Mouse (Mus musculus): Measurements from ENCODE around the gene Slc1a5.

The Slc1a5 gene

DNA sequence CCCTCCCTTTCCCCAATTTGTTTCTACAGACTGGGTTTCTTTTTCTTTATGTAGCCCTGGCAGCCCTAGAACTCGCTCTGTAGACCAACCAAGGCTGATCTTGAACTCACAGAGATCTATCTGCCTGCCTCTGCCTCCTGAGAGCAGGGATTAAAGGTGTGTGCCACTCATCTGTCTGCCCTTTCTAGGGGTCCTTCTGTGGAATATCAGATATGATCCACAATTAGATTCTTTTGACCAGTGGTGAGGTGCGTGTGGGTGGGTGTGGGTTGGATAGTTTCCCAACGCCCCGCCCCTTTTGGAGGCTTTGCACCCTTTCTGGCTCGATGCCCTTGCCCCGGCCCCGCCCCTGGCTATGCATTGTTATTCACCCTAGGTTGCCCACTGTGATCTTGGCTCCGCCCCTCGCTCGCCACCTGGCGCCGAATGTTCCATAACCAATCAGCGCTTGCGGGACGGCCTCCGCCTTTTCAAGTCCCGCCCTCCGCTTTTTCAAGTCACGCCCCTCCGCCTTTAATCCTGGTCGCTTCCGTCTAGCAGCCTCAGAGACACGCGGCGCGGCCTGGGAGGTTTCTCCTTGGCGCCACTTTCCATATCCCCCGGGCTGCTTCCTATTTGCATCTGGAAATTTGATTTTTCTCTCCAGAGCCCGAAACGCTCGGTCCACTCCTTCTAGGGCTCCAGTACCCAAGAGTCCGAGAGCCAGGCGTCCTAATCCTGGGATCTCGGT is at the start of gene Slc1a5:
Slc1a5 (plus strand) TSS at position 516 of the 730 bp plus-strand sequence.
- peak; percentile 93 to 97 for DNase-seq

DNA sequence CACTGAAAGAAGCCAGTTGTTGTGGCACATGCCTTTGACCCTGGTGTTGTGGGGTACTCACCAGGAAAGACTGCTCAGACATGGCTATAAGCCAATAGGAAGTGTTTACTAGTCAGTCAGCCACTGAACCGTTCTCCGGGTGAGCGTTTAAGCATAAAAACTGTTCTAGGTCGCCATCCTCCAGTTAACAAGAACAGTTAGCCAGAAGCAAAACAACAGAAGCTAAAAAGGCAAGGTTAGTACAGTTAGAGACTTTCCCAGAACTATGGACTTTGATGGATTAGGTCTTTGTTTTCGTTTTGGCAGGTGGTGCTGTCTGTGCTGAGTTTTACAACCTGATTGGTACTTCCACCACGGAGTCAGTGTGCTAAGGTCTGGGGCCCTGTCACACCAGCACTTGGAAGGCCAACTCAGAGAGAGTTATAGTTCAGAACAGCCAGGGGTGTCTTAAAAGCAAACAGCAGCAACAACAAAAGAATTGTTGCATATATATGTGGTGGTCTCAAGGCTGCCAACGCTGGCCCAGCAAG is 49.2 kb upstream of the Slc1a5 start:
- no peak for DNase-seq

DNA sequence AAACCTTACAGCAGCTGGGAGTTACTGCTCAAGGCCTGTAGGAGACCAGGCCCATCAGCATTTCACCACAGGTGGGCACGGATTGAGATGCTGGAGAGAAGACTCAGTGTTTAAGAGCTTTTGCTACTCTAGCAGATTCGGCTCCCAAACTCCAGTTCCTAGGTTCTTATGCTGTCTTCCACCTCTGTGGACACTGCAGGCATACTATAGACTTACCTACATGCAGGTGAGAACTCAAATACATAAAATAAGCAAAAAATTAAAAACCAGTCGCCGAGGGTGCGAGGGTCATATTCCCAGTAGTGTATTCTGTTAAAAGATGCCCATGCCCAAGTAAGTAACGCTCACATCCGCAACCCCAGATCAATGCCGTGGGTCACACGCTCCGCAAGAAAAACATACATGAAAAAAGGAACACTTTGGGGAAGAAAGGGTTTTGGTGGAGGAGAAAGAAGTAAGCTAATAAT is 43.5 kb upstream of the Slc1a5 start:
- DNase-seq: no peak

DNA sequence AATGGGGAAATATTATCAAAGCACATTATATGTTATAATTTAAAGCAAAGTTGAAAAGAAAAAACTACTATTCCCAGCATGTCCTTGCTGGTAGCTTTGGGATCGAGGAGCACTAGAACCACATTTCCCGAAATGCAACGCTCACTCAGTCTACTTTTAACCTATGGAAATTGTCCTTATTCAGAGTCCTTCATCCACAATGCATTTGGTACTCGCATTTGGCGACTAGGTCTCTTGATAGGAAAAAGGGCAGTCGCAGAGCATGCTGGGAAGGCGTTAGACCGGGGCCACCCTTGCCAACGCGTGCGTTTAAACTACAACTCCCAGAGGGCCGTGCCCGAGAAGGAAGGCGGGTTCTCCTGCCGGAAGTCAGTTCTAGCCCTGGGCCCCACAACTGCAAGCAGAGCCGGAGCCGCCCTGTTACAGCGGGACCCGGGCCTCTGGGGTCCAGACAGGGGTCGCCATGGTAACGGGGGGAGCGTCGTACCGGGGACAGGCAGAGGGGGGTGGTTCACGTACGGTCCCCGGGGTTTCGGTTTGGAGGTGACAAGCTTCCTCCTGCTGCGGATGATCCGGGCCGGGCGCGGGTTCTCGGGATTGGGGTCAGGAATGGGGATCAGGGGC is 43.0 kb upstream of the Slc1a5 start, which contains the start of gene Ap2s1:
Ap2s1 (plus strand) TSS at position 338 of the 624 bp plus-strand sequence.
- peak; percentile 93 to 96 for DNase-seq

DNA sequence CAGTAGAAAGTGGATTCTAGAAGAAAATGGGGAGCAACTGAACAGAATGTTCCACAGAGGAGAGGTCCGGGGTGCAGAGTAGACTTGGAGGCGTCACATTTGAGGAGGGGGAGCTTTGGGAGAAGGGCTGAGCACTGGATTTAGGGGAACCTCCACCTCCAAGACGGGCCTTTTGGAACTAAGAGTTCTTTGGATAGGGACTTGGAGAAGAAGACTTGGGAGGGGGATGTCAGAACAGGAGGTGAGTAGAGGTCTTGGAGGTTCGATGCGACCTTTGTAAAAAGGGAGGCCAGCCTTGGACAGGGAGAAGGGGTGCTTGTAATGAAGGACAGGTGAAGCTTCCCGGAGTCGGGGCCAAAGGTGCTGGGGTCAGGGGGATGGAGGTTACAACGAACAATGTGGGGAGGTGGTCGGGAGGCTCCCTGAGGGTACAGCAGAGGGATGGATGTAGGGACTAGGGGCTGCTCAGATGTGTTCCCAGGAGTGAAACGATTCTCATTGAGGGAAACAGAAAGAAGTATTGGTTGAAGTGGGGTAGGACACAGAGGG is 42.0 kb upstream of the Slc1a5 start:
- no peak for DNase-seq

DNA sequence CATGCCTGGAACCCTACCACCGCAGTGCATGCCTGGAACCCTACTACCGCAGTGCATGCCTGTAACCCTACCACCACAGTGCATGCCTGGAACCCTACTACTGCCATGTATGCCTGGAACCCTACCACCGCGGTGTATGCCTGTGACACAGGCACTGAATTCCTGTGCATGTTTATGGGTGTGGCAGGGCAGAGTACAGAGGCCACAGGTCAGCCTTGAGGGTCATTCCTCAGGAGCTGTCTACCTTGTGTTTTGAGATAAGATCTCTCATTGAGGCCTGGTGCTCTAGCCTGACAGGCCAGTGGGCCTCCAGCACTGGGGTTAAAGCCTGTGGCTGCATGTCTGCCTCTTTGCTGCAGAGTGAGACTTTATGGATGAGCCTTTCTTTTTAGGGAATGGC is 35.8 kb upstream of the Slc1a5 start:
- no peak for DNase-seq

DNA sequence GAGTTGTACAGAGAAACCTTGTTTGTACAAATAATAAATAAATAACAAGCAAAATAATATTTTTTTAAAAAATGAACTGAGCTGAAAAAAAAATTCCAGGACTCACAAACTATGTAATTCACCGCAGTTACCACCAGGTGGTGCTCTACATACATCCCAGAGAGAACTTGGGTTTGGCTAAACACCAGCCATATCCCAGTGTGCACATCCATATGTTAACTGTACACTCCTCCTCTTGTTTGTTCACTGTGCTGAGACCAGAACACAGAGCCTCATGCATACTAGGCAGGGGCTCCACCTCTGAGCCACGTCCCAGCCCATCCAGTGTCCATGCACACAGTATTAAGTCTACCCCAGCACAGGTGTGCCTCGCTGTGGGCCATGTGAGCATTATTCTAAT is 35.0 kb upstream of the Slc1a5 start:
- no peak for DNase-seq

DNA sequence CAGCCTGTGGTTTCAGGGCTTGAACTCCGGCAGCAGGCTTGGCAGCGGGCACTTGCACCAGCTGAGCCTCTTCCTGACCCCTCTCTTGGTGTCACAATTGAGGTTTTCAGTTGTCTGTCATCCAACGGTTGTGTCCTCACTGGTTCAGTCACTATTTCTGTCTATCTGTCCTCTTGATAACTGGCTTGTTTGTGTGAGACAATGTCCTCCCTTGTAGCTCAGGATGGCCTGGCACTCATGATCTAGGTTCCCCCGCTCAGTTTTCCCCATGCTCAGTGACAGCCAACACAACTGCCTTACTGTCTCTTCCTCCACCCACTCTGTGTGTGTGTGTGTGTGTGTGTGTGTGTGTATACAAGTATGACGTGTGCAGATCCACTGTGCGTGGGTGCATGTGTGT is 33.5 kb upstream of the Slc1a5 start:
- DNase-seq: no peak

DNA sequence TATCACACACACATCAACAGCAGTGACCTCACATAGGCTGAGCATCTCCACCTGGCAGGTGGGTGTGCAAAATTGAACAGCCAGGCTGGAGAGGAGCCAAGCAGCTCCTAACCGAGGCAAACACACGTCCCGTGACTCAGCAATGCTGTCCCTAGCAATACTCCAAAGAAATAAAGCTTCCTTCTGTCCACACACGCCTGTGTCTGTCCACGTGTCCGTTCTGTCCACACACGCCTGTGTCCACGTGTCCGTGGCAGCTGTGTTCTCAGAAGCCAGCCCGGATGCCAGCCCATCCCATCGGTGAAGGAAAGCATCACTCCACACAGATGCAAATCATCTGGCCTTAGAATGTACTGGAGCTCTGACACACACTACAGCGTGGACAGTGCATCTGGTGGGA is 29.1 kb upstream of the Slc1a5 start:
- no peak for DNase-seq

DNA sequence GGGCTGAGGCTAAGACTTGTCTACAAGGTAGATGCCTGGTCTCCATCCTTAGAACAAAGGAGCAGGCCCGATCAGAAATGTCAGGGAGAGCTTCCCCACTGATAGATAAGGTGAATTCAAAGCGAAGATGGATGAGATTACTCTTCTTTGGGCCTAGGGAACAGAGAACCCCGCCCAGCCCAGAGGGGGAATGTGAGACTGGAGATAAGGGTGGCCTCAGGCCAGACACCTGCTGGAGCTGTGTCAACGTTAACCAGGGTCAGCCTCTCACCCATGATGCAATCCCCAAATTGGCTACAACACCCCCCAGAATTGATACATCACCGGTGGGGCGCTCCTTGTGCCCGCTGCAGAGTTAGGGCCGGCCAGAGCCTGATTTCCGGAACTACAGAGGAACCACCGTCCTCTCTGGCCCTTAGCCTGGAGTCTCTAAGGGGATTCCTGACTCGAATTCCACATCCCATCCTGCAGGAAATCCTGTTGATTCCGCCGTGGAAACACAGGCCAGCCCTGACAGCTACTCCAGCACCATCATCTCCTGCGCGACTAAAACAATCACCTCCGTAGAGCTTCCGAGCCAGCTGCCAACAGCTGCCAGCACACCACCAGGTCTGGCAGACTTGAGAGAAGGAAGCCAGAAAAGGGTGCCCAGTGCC is 25.6 kb upstream of the Slc1a5 start:
- no peak for DNase-seq

DNA sequence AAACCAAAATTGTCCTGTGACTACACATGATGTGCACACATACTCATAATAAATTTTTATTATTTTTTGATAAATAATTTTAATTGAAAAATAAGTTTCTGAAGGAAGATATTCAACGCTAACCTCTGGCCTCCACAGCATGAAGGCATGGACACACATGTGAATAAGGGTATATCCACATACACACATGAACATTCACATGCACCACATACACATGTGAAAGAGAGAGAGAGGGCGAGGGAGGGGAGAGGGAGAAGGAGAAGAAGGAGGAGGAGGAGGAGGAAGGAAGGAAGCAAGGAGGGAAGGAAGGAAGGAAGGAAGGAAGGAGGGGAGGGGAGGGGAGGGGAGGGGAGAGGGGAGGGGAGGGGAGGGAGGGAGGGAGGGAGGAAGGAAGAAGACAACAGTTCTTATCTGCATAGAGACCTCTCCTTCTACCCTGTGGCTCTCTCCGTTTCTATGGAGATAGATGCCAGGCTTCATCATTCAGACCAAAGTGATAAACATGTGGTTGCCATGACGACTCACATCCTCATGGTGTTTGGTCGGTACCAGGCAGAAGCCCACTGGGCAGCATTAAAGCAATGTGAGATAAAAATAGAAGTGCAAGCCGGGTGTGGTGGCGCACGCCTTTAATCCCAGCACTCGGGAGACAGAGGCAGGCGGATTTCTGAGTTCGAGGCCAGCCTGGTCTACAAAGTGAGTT is 22.1 kb upstream of the Slc1a5 start:
- no peak for DNase-seq

DNA sequence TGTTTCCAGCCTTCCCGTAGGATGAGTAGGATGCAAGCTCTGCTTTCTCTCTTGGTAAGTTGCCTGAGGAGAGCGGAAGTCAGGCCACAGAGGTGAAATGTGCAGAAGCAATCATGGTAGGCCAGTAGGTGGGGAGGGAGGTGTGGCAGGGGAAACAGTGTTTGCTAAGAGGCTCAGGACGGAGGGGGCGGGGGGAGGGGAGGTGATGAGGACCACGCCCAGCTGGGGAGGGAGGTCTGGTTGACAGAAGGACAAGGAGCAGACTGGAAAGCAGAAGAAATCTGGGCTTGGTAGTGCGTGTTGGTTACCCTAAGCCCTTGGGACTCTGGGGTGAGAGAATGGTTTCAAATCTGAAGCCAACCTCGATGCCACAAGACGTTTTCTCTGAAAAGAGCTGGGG is 20.8 kb upstream of the Slc1a5 start:
- DNase-seq: peak in 1 of 2 experiments; percentile 30

DNA sequence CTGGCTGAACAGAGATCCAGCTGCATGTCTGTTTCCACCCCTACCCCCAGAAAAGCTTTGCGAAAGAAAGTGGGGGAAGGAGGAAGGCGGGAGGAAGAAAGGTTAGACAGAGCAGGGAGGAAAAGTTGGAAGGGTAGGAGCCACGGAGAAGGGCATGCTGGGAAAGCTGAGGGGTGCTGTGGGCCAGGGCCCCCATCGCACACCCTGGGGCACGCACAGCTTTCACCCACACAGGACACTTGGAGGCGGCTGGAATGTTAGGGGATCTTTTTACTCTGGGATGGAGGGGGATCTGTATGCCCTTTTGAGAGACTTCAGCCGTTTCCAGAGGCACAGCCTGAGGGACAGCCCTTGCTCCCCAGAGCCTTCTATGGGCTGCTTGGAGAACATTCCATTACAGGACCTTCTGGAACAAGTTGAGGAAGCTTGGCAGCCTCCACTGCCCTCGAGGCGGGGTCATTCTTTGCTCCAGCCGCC is 20.1 kb upstream of the Slc1a5 start:
- no peak for DNase-seq

DNA sequence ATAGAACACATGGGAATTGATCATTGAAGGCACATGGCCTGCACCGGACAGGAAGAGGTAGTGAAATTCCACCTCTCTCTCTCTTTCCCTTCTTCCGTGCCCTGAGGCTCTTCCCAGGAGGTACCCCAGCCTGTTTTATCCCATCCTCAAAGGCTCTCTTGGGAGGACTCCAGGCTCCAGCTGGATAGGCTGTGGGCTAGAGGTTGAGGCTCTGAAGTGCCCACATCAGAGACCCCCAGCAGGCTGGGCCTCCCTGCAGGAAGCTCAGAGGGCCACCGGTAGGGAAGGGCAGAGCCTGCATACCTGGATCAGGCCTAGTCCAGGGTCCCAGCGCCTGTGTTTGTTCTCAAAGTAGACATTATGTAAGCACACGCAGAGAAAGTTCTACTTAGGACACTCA is 19.5 kb upstream of the Slc1a5 start:
- no peak for DNase-seq

DNA sequence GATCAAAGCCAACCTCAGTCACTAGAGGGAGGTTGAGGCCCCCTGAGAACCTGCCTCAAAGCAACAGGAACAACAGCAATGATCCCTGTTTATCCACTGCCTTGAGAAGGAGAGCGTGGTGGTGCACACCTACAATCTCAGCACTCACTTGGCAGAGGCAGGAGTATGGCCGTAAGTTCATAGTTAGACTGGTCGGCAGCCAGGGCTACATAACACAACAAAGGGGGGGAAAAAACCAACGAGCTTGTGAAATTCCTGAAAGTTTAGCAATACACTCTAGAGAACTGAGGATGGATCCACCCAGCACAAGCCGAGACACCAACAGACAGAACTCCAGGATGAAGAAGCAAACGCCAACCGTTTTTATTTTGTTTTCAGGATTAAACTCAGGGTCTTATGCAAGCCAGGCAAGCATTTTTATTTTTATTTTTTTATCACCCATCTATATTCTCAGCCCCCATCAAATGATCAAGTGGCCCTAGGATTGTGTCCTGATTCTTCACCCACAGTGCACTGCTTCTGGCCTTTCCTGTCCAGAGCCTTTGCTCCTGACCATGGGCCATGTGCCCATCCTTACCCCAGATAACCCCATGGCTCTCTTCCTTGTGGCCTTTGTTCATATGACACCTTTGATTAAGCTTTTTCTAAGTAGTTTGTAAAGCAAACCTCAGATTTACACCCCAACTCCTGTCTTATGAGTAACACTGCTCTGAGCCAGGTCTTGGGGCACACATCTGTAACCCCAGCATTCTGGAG is 17.5 kb upstream of the Slc1a5 start:
- DNase-seq: no peak

DNA sequence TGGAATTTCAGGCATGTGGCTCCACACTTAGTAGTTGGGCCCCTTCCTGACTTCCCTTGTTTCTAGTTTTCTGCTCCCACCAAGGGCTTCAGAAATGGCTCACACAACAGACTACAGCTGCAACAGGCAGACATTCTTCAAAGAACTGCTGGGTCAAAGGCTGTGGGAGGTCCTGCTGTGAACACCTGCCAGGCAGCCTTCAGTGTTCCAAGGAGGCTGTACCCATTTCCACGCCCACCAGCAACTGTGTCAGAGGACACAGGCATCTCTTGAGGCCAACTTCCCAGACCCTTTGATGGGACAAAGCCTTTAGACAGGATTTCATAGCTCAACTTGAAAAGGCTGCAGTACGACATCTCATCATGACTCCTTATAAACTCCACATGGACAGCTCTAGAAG is 14.7 kb upstream of the Slc1a5 start:
- peak; percentile 56 to 77 for DNase-seq

DNA sequence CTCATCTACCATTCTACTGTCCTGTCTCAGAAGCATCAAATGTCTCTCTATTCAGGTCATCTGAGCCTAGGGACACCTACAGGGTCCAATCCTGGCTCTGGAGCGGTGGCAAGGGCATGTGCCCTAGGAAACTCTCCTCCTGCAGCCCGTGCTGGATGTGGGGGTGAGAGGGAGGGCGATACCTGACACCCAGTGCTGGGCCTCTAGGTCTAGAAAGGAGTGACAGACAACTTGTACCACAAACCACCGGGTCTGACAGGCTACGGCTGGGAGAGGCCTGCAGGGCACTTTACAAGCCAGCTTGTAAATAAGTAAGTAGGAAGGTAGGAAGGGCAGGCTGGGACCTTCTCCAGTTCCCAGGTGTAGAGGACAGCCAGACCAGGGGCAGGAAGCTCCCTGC is 5.3 kb upstream of the Slc1a5 start:
- no peak for DNase-seq

DNA sequence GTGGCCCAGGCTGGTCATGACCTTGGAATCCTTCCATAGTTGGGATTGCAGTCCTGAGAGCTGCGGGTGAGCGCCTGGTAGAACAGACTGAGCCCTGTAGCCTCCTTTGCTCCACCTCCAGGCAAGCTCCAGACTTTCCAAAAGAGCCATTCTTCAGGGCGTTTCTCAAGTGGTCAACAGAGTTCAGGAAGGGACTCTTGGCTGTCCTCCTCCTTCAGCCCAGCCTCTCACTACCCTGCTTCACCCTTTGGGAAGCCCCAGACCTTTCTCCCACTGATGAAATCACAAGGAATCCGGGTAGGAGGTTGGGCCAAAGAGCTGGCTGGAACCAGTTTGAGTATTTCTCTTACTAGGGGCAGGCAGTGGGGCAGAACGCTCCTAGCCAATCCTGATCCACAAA is 1.1 kb upstream of the Slc1a5 start:
- DNase-seq: no peak

DNA sequence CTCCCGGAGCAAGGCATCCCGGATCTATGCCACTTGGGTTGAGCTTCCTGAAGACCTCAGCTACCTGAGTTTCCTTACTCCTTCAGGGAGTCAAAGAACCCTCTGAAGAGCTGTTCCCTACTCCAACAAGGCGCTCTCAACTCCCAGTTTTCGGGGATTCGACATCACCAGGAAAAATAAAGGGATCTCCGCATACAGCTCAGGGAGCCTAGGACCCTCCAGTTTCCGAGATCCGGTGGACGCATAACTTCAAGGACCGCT is 345 bp downstream of the Slc1a5 start:
- DNase-seq: no peak

DNA sequence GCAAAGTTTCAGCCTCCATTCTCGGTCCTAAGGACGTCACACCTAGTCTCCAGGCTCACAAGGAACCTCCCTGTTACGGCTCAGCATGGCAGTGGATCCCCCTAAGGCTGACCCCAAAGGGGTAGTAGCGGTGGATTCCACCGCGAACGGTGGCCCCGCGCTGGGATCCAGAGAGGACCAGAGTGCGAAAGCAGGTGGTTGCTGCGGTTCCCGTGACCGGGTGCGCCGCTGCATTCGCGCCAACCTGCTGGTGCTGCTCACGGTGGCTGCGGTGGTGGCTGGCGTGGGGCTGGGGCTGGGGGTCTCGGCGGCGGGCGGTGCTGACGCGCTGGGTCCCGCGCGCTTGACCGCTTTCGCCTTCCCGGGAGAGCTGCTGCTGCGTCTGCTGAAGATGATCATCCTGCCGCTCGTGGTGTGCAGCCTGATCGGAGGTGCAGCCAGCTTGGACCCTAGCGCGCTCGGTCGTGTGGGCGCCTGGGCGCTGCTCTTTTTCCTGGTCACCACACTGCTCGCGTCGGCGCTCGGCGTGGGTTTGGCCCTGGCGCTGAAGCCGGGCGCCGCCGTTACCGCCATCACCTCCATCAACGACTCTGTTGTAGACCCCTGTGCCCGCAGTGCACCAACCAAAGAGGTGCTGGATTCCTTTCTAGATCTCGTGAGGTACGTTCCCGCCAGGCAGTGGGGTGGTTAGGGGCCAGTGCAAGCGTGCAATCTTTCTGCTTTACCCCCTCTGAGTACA is 845 bp downstream of the Slc1a5 start:
- DNase-seq: peak in 1 of 2 experiments; percentile 38

DNA sequence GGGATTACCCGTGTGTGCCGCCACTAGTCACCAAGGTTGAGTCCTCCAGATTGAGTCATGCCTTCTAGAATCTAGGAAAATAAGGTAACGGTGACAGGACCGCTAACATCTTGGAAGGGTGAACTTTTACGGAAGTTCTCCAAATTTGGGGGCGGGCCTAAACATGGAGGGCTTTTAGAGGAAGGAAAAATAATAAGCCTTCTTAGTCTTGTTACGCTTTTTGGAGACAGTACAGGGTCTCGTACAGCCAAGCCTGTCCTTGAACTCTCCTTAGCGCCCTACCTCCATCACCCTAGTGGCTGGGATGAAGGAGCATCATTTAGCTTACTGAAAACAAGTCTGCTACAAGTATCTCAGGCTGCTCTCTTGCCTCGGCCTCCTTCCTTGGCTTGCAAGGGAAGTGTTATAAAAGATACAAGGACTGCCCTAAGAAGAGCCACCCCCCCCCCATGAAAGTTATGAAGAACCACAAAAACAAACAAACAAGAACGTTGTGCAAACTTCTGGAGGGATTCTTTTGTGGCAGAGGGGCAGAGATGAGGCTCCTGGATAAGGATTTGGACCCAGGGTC is 1.5 kb downstream of the Slc1a5 start:
- no peak for DNase-seq

Data from thymus, adult 18-20 months (tissue).